Comparison of ENCODE assay signal across 27 mouse cellular contexts in genomic region chr3:107367938-107368599, GRCm38 (mm10).
"Had no signal": no experiment of that assay in that cellular context is flagged by ENCODE, and none has a peak within 500 bp of the region (broad histone marks: within the 10 kb centered on the region; RNA-seq: fewer than 3 reads in every experiment).

No protein-coding gene starts in this region.

- H3K27me3 ChIP-seq: hindbrain, embryonic 15.5 days; liver, embryonic 13.5 days; liver, embryonic 15.5 days had no signal

- ATAC-seq: forebrain, postnatal 0 days; hindbrain, postnatal 0 days; intestine, embryonic 16.5 days had no signal

- DNase-seq: forebrain, postnatal 0 days; gastrocnemius, postnatal 14 days; gastrocnemius, postnatal 36 days; heart, adult 2 months; heart, postnatal 14 days; heart, postnatal 36 days; kidney, adult 11 months; kidney, adult 2 months; kidney, adult 9 months; kidney, postnatal 10 days; kidney, postnatal 25 days; kidney, postnatal 4 days; liver; liver, embryonic 13.5 days had no signal

- H3K36me3 ChIP-seq: heart, embryonic 13.5 days; heart, embryonic 15.5 days; hindbrain, embryonic 13.5 days; hindbrain, embryonic 15.5 days; kidney, embryonic 15.5 days; limb, embryonic 10.5 days; limb, embryonic 12.5 days; liver, embryonic 13.5 days; liver, embryonic 15.5 days had no signal

- H3K4me3 ChIP-seq: heart, adult 2 months; heart, embryonic 13.5 days; heart, embryonic 15.5 days; hindbrain, embryonic 13.5 days; hindbrain, embryonic 15.5 days; kidney, embryonic 15.5 days; layer of hippocampus, adult 2 months; limb, embryonic 10.5 days; limb, embryonic 12.5 days; liver, embryonic 13.5 days; liver, embryonic 15.5 days had no signal

- H3K9me3 ChIP-seq: heart, embryonic 13.5 days; heart, embryonic 15.5 days; hindbrain, embryonic 13.5 days; hindbrain, embryonic 15.5 days; kidney, embryonic 15.5 days; limb, embryonic 10.5 days; limb, embryonic 12.5 days; liver, embryonic 13.5 days; liver, embryonic 15.5 days had no signal

- H3K9ac ChIP-seq: forebrain, postnatal 0 days; heart, embryonic 13.5 days; heart, embryonic 15.5 days; hindbrain, embryonic 13.5 days; hindbrain, embryonic 15.5 days; kidney, embryonic 15.5 days; limb, embryonic 12.5 days; liver, embryonic 13.5 days; liver, embryonic 15.5 days had no signal

- H3K4me1 ChIP-seq: heart, embryonic 15.5 days; hindbrain, embryonic 15.5 days; kidney, embryonic 15.5 days; liver, embryonic 13.5 days; liver, embryonic 15.5 days had no signal

- H3K27ac ChIP-seq: heart, adult 2 months; heart, embryonic 13.5 days; heart, embryonic 15.5 days; hindbrain, embryonic 13.5 days; hindbrain, embryonic 15.5 days; hindbrain, postnatal 0 days; kidney, embryonic 15.5 days; layer of hippocampus, adult 2 months; limb, embryonic 10.5 days; limb, embryonic 12.5 days; liver, embryonic 13.5 days; liver, embryonic 15.5 days had no signal

- H3K4me2 ChIP-seq: heart, embryonic 11.5 days; heart, embryonic 13.5 days; heart, embryonic 15.5 days; hindbrain, embryonic 13.5 days; hindbrain, embryonic 15.5 days; kidney, embryonic 15.5 days; limb, embryonic 12.5 days; liver, embryonic 11.5 days; liver, embryonic 13.5 days; liver, embryonic 15.5 days had no signal
